Mouse (Mus musculus): ENCODE results near the gene Srsf2. TPM values are rescaled to one million over a fixed set of nuclear protein-coding genes. Genes with fewer than 3 reads are reported as not detected.
A peak's percentile ranks its signal among the peaks of the same experiment; 100 is the strongest.

The Srsf2 gene
- polyA plus RNA-seq, 1 experiment from 2014 or later: 551 TPM

GRCm38 (mm10) chr11:116873987-116874386, 21.1 kb upstream of the Srsf2 start:
- H3K36me3 ChIP-seq (replicated peaks): peaks cover 7% of the 10 kb centered on the region; the same call in 1 of the 2 replicates
- no peak overlapping the region for H3K4me2 ChIP-seq
- H3K9ac ChIP-seq: no peak overlapping the region
- no peaks in the 10 kb centered on the region for H3K27me3 ChIP-seq (replicated peaks)
- ATAC-seq (replicated peaks): no peak
- H3K27ac ChIP-seq: no peak overlapping the region
- WGBS: 92% methylated on average over 20 of the region's 20 CpGs
- no peak overlapping the region for H3K4me3 ChIP-seq
- H3K4me1 ChIP-seq: no peaks in the 10 kb centered on the region
- no peaks in the 10 kb centered on the region for H3K9me3 ChIP-seq

GRCm38 (mm10) chr11:116871538-116871937, 18.6 kb upstream of the Srsf2 start:
- Histone ChIP-seq H3K9ac (no peak overlapping the region), H3K4me1 (no peaks in the 10 kb centered on the region), H3K27me3 (replicated peaks) (no peaks in the 10 kb centered on the region), H3K4me2 (no peak overlapping the region), H3K36me3 (replicated peaks) (peaks cover 7% of the 10 kb centered on the region; the same call in 1 of the 2 replicates), H3K9me3 (no peaks in the 10 kb centered on the region), H3K27ac (no peak overlapping the region), H3K4me3 (no peak overlapping the region)
- ATAC-seq (replicated peaks): no peak
- WGBS: 94% methylated on average over 9 of the region's 9 CpGs

GRCm38 (mm10) chr11:116869641-116870040, 16.7 kb upstream of the Srsf2 start:
- Histone ChIP-seq H3K36me3 (replicated peaks) (peaks cover 15% of the 10 kb centered on the region), H3K9me3 (no peaks in the 10 kb centered on the region), H3K4me2 (no peak overlapping the region), H3K9ac (no peak overlapping the region), H3K4me1 (no peaks in the 10 kb centered on the region), H3K27me3 (replicated peaks) (no peaks in the 10 kb centered on the region), H3K4me3 (no peak overlapping the region), H3K27ac (no peak overlapping the region)
- no peak for ATAC-seq (replicated peaks)
- WGBS: 93% methylated on average over 4 of the region's 4 CpGs

GRCm38 (mm10) chr11:116869223-116869622, 16.3 kb upstream of the Srsf2 start:
- WGBS: 93% methylated on average over 8 of the region's 8 CpGs
- Histone ChIP-seq H3K27ac (no peak overlapping the region), H3K9ac (no peak overlapping the region), H3K36me3 (replicated peaks) (peaks cover 18% of the 10 kb centered on the region), H3K9me3 (no peaks in the 10 kb centered on the region), H3K4me1 (no peaks in the 10 kb centered on the region), H3K4me3 (no peak overlapping the region), H3K4me2 (no peak overlapping the region), H3K27me3 (replicated peaks) (no peaks in the 10 kb centered on the region)
- no peak for ATAC-seq (replicated peaks)

- Histone ChIP-seq H3K27me3 (replicated peaks) (no peaks in the 10 kb centered on the region), H3K9me3 (no peaks in the 10 kb centered on the region), H3K4me3 (no peak overlapping the region), H3K4me2 (no peak overlapping the region), H3K36me3 (replicated peaks) (peaks cover 11% of the 10 kb centered on the region), H3K9ac (no peak overlapping the region), H3K4me1 (no peaks in the 10 kb centered on the region), H3K27ac (no peak overlapping the region)
- 81% methylated on average over 3 of the region's 3 CpGs for WGBS
- no peak for ATAC-seq (replicated peaks)
Observed at GRCm38 (mm10) chr11:116868129-116868528, 15.2 kb upstream of the Srsf2 start.

- H3K4me3 ChIP-seq: no peak overlapping the region
- no peak overlapping the region for H3K9ac ChIP-seq
- peaks cover 27% of the 10 kb centered on the region for H3K36me3 ChIP-seq (replicated peaks)
- H3K4me1 ChIP-seq: no peaks in the 10 kb centered on the region
- no peaks in the 10 kb centered on the region for H3K27me3 ChIP-seq (replicated peaks)
- H3K9me3 ChIP-seq: no peaks in the 10 kb centered on the region
- 81% methylated on average over 12 of the region's 12 CpGs for WGBS
- H3K4me2 ChIP-seq: no peak overlapping the region
- no peak overlapping the region for H3K27ac ChIP-seq
- no peak for ATAC-seq (replicated peaks)
Observed at GRCm38 (mm10) chr11:116865945-116866585, 13.2 kb upstream of the Srsf2 start.

GRCm38 (mm10) chr11:116864444-116864843, 11.6 kb upstream of the Srsf2 start:
- Histone ChIP-seq H3K27me3 (replicated peaks) (no peaks in the 10 kb centered on the region), H3K4me2 (no peak overlapping the region), H3K4me3 (no peak overlapping the region), H3K27ac (no peak overlapping the region), H3K36me3 (replicated peaks) (peaks cover 31% of the 10 kb centered on the region), H3K9ac (no peak overlapping the region), H3K9me3 (no peaks in the 10 kb centered on the region), H3K4me1 (no peaks in the 10 kb centered on the region)
- no peak for ATAC-seq (replicated peaks)
- WGBS: 82% methylated on average over 10 of the region's 10 CpGs

- peaks cover 21% of the 10 kb centered on the region for H3K36me3 ChIP-seq (replicated peaks)
- H3K9ac ChIP-seq: no peak overlapping the region
- no peak overlapping the region for H3K4me3 ChIP-seq
- no peak overlapping the region for H3K27ac ChIP-seq
- H3K27me3 ChIP-seq (replicated peaks): no peaks in the 10 kb centered on the region
- 87% methylated on average over 12 of the region's 12 CpGs for WGBS
- H3K9me3 ChIP-seq: no peaks in the 10 kb centered on the region
- no peak for ATAC-seq (replicated peaks)
- H3K4me1 ChIP-seq: peaks cover 16% of the 10 kb centered on the region
- no peak overlapping the region for H3K4me2 ChIP-seq
Observed at GRCm38 (mm10) chr11:116857183-116857850, 4.4 kb upstream of the Srsf2 start.

- H3K9me3 ChIP-seq: no peaks in the 10 kb centered on the region
- no peaks in the 10 kb centered on the region for H3K27me3 ChIP-seq (replicated peaks)
- WGBS: 50% methylated on average over 10 of the region's 10 CpGs
- peaks cover 36% of the 10 kb centered on the region for H3K4me1 ChIP-seq
- peak overlapping the region; percentile 97; the same call in 1 of the 2 replicates for H3K27ac ChIP-seq
- peak overlapping the region; percentile 71 for H3K4me3 ChIP-seq
- H3K9ac ChIP-seq: peak overlapping the region; percentile 69
- peaks cover 10% of the 10 kb centered on the region; the same call in 1 of the 2 replicates for H3K36me3 ChIP-seq (replicated peaks)
- ATAC-seq (replicated peaks): no peak
- H3K4me2 ChIP-seq: peak overlapping the region; percentile 87
Observed at GRCm38 (mm10) chr11:116854279-116854678, 1.4 kb upstream of the Srsf2 start.

- no peaks in the 10 kb centered on the region for H3K9me3 ChIP-seq
- under 1% methylated on average over 36 of the region's 36 CpGs for WGBS
- H3K9ac ChIP-seq: peak overlapping the region; percentile 69
Observed at GRCm38 (mm10) chr11:116853512-116853928, 626 bp upstream of the Srsf2 start.

GRCm38 (mm10) chr11:116852291-116852890, 503 bp downstream of the Srsf2 start, which contains the start of gene Mfsd11:
TSS of gene Mfsd11 (plus strand) at chr11:116852440.
- H3K27me3 ChIP-seq (replicated peaks): no peaks in the 10 kb centered on the region
- peak; percentile 57 for ATAC-seq (replicated peaks)
- H3K4me1 ChIP-seq: peaks cover 43% of the 10 kb centered on the region
- H3K36me3 ChIP-seq (replicated peaks): peaks cover 18% of the 10 kb centered on the region; the same call in 1 of the 2 replicates
- WGBS: under 1% methylated on average over 75 of the region's 91 CpGs
- H3K27ac ChIP-seq: peak within 1 kb of the TSS; percentile 97
- H3K9me3 ChIP-seq: no peaks in the 10 kb centered on the region
- peak within 1 kb of the TSS; percentile 71 for H3K4me3 ChIP-seq
- peak within 1 kb of the TSS; percentile 76 for H3K9ac ChIP-seq
- peak within 1 kb of the TSS; percentile 87 for H3K4me2 ChIP-seq

More at GRCm38 (mm10) chr11:116853512-116853928, 626 bp upstream of the Srsf2 start:
- peak overlapping the region; percentile 71 for H3K4me3 ChIP-seq
- peak overlapping the region; percentile 97 for H3K27ac ChIP-seq
- H3K36me3 ChIP-seq (replicated peaks): peaks cover 9% of the 10 kb centered on the region; the same call in 1 of the 2 replicates
- no peaks in the 10 kb centered on the region for H3K27me3 ChIP-seq (replicated peaks)
- peak; percentile 93 for ATAC-seq (replicated peaks)
- H3K4me1 ChIP-seq: peaks cover 38% of the 10 kb centered on the region
- H3K4me2 ChIP-seq: peak overlapping the region; percentile 87

- under 1% methylated on average over 29 of the region's 29 CpGs for WGBS
Observed at GRCm38 (mm10) chr11:116851576-116852290, 1.2 kb downstream of the Srsf2 start.

More at GRCm38 (mm10) chr11:116851576-116852290, 1.2 kb downstream of the Srsf2 start:
- H3K4me2 ChIP-seq: peak overlapping the region; percentile 87
- H3K27me3 ChIP-seq (replicated peaks): no peaks in the 10 kb centered on the region
- ATAC-seq (replicated peaks): no peak
- H3K9me3 ChIP-seq: no peaks in the 10 kb centered on the region
- H3K27ac ChIP-seq: peak overlapping the region; percentile 97
- peaks cover 43% of the 10 kb centered on the region for H3K4me1 ChIP-seq
- peak overlapping the region; percentile 71 for H3K4me3 ChIP-seq
- H3K36me3 ChIP-seq (replicated peaks): peaks cover 18% of the 10 kb centered on the region; the same call in 1 of the 2 replicates
- peak overlapping the region; percentile 76 for H3K9ac ChIP-seq

Measured in midbrain, embryonic 15.5 days (tissue).